Mouse (Mus musculus) stomach, postnatal 0 days (tissue): ENCODE data around the gene Zfp704.

Experiments used
- CTCF ChIP-seq: IDR thresholded peaks from 2 replicates; pipeline ENCODE4 v1.5.1; 2016; ENCODE audit warnings: antibody characterized with exemption, low read depth, mild to moderate bottlenecking, moderate library complexity
- EP300 ChIP-seq: optimal IDR thresholded peaks from 2 replicates; pipeline ENCODE3; 2016; ENCODE audit warnings: antibody characterized with exemption

DNA sequence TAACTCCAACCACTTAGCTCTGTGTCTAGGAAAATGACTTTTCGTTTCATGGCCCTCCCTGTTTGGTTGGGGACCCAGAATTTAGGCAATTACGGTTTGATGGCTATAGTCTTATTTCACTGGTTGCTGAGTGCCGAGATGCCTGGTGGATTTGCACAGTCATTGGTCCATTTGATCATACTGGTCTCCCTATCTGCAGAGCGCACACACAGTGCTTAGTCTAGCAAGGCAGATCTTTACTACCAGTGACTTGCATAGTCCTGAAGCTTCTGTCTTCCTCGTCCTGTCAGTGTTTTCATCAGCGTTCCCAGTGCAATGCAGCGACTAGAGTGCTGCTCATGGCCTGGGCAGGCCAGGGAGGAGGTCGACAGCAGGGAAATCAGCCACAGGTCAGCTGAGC is 4.1 kb upstream of the Zfp704 start:
- TF ChIP-seq CTCF (no peak), EP300 (no peak)
